Mouse (Mus musculus): ENCODE data around the gene Ctnnd2. TPM values are rescaled to one million over a fixed set of nuclear protein-coding genes. Genes with fewer than 3 reads are reported as not detected.

Ctnnd2 gene
- polyA plus RNA-seq, 1 experiment from 2014 or later: 1.8 TPM

DNA sequence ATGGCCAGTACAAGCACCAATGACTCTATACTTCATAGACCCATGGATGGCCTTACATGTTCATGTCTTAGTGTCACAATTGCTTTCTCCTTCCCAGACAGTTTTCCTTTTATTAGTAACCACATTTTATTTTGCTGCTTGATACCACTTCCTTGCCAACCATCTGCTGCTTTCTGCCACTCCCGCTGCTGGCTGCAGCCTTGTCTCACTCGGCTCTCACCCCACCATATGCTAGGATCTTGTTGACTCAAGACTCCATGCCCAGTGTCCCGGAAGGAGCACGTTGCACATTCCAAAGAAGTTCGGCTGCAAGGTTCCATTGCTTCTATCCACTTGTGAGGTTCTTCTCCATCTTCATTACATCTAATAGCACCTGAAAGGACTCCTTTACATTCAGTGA is 722.7 kb downstream of the Ctnnd2 start:
- Histone ChIP-seq H3K27me3 (no peaks in the 10 kb centered on the region), H3K9ac (no peak overlapping the region), H3K4me2 (no peak overlapping the region), H3K4me1 (no peaks in the 10 kb centered on the region), H3K36me3 (no peaks in the 10 kb centered on the region), H3K9me3 (no peaks in the 10 kb centered on the region), H3K27ac (no peak overlapping the region), H3K4me3 (no peak overlapping the region)
- no peak for ATAC-seq (ENCODE audit: insufficient number of reproducible peaks, low FRiP score, low TSS enrichment, low read depth)
- 79% methylated on average over 5 of the region's 5 CpGs for WGBS

- H3K4me1 ChIP-seq: no peaks in the 10 kb centered on the region
- no peak overlapping the region for H3K27ac ChIP-seq
- ATAC-seq (ENCODE audit: insufficient number of reproducible peaks, low FRiP score, low TSS enrichment, low read depth): no peak
- no peak overlapping the region for H3K4me3 ChIP-seq
- H3K4me2 ChIP-seq: no peak overlapping the region
- H3K27me3 ChIP-seq: no peaks in the 10 kb centered on the region
- H3K9me3 ChIP-seq: no peaks in the 10 kb centered on the region
- no peaks in the 10 kb centered on the region for H3K36me3 ChIP-seq
- no peak overlapping the region for H3K9ac ChIP-seq
- WGBS: 84% methylated on average over 8 of the region's 8 CpGs
Observed at GRCm38 (mm10) chr15:30897342-30897741, 724.9 kb downstream of the Ctnnd2 start.

GRCm38 (mm10) chr15:30908027-30908426 is 735.6 kb downstream of the Ctnnd2 start:
- no peak for ATAC-seq (ENCODE audit: insufficient number of reproducible peaks, low FRiP score, low TSS enrichment, low read depth)
- Histone ChIP-seq H3K36me3 (no peaks in the 10 kb centered on the region), H3K27ac (no peak overlapping the region), H3K9me3 (no peaks in the 10 kb centered on the region), H3K4me3 (no peak overlapping the region), H3K9ac (no peak overlapping the region), H3K27me3 (no peaks in the 10 kb centered on the region), H3K4me2 (no peak overlapping the region), H3K4me1 (no peaks in the 10 kb centered on the region)
- 44% methylated on average over 2 of the region's 2 CpGs for WGBS

- H3K4me3 ChIP-seq: no peak overlapping the region
- H3K4me1 ChIP-seq: no peaks in the 10 kb centered on the region
- H3K9me3 ChIP-seq: no peaks in the 10 kb centered on the region
- ATAC-seq (ENCODE audit: insufficient number of reproducible peaks, low FRiP score, low TSS enrichment, low read depth): no peak
- H3K27ac ChIP-seq: no peak overlapping the region
- H3K4me2 ChIP-seq: no peak overlapping the region
- 72% methylated on average over 5 of the region's 5 CpGs for WGBS
- no peak overlapping the region for H3K9ac ChIP-seq
- no peaks in the 10 kb centered on the region for H3K27me3 ChIP-seq
- H3K36me3 ChIP-seq: no peaks in the 10 kb centered on the region
Observed at GRCm38 (mm10) chr15:30913360-30913759, 741.0 kb downstream of the Ctnnd2 start.

GRCm38 (mm10) chr15:30925838-30926237 is 753.4 kb downstream of the Ctnnd2 start:
- WGBS: 70% methylated on average over 5 of the region's 5 CpGs
- Histone ChIP-seq H3K4me1 (no peaks in the 10 kb centered on the region), H3K36me3 (no peaks in the 10 kb centered on the region), H3K4me2 (no peak overlapping the region), H3K4me3 (no peak overlapping the region), H3K27ac (no peak overlapping the region), H3K9me3 (no peaks in the 10 kb centered on the region), H3K27me3 (no peaks in the 10 kb centered on the region), H3K9ac (no peak overlapping the region)
- no peak for ATAC-seq (ENCODE audit: insufficient number of reproducible peaks, low FRiP score, low TSS enrichment, low read depth)

- Histone ChIP-seq H3K9ac (no peak overlapping the region), H3K27ac (no peak overlapping the region), H3K4me3 (no peak overlapping the region), H3K27me3 (no peaks in the 10 kb centered on the region), H3K4me1 (no peaks in the 10 kb centered on the region), H3K9me3 (no peaks in the 10 kb centered on the region), H3K4me2 (no peak overlapping the region), H3K36me3 (no peaks in the 10 kb centered on the region)
- no peak for ATAC-seq (ENCODE audit: insufficient number of reproducible peaks, low FRiP score, low TSS enrichment, low read depth)
- WGBS: 50% methylated on average over 7 of the region's 7 CpGs
Observed at GRCm38 (mm10) chr15:30927632-30928031, 755.2 kb downstream of the Ctnnd2 start.

DNA sequence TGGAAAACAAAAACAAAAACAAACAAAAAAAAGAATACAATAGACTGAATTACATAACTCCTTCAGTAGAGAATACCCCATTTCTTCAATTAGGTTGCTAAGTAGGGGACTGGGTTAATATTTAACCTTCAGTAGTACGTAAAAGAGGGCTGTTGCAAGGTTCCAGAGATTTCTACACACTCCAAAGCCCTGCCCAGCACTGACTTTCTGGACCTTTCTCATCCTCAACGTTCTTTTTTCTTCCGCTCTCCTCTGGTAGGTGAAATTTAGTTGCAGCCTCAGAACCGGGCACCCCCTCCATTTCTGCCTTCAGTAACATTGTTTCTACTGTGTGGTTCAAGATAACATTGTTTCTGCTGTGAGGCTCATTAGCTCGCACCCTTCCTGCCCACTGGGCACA is 759.5 kb downstream of the Ctnnd2 start:
- no peak overlapping the region for H3K27ac ChIP-seq
- WGBS: 88% methylated on average over 5 of the region's 5 CpGs
- no peaks in the 10 kb centered on the region for H3K36me3 ChIP-seq
- H3K27me3 ChIP-seq: no peaks in the 10 kb centered on the region
- H3K9ac ChIP-seq: no peak overlapping the region
- H3K4me1 ChIP-seq: no peaks in the 10 kb centered on the region
- H3K4me2 ChIP-seq: no peak overlapping the region
- no peak for ATAC-seq (ENCODE audit: insufficient number of reproducible peaks, low FRiP score, low TSS enrichment, low read depth)
- no peak overlapping the region for H3K4me3 ChIP-seq
- H3K9me3 ChIP-seq: no peaks in the 10 kb centered on the region

- H3K9me3 ChIP-seq: no peaks in the 10 kb centered on the region
- H3K4me3 ChIP-seq: no peak overlapping the region
- H3K36me3 ChIP-seq: no peaks in the 10 kb centered on the region
- no peak for ATAC-seq (ENCODE audit: insufficient number of reproducible peaks, low FRiP score, low TSS enrichment, low read depth)
- H3K4me1 ChIP-seq: no peaks in the 10 kb centered on the region
- H3K27me3 ChIP-seq: no peaks in the 10 kb centered on the region
- 56% methylated on average over 1 of the region's 1 CpGs for WGBS
- H3K4me2 ChIP-seq: no peak overlapping the region
- H3K27ac ChIP-seq: no peak overlapping the region
- no peak overlapping the region for H3K9ac ChIP-seq
Observed at GRCm38 (mm10) chr15:30945863-30946262, 773.5 kb downstream of the Ctnnd2 start.

- 79% methylated on average over 4 of the region's 4 CpGs for WGBS
- no peak overlapping the region for H3K4me3 ChIP-seq
- H3K36me3 ChIP-seq: no peaks in the 10 kb centered on the region
- no peak overlapping the region for H3K27ac ChIP-seq
- H3K9ac ChIP-seq: no peak overlapping the region
- no peaks in the 10 kb centered on the region for H3K4me1 ChIP-seq
- no peaks in the 10 kb centered on the region for H3K27me3 ChIP-seq
- no peak for ATAC-seq (ENCODE audit: insufficient number of reproducible peaks, low FRiP score, low TSS enrichment, low read depth)
- no peak overlapping the region for H3K4me2 ChIP-seq
- no peaks in the 10 kb centered on the region for H3K9me3 ChIP-seq
Observed at GRCm38 (mm10) chr15:30958513-30958912, 786.1 kb downstream of the Ctnnd2 start.

DNA sequence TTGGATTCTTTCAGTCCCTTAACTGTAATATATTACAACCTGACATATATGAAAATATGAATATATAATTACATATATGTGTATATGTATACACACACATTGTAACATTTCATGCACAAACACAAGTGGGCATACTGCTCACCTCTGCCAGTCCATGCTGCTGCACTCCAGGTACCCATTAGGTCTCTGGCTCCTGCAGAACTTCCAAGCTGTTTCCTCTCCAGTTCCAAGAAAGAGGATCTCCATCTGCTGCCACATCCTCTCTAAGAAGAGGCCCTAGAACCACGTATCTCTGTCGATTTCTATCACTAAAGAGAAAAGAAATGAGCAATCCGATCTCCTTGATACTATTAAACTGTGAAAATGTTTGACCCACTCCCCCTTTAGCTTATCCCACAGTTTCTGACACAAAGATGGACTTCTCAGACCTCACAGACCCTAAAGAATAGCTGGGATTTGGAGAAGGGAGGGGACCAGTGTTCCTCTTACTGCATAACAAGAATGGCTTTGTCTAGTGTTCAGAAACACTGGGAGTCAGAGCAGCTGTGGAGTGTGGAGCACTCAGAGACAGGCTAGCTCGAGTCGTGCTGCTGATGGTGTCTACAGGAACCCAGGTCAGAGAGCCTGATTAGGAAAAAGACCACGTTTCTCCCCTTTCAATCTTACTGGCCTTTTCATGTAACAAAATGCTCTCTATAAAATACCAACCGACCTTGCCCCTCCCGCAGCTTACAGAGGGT is 790.2 kb downstream of the Ctnnd2 start:
- no peak overlapping the region for H3K27ac ChIP-seq
- no peak overlapping the region for H3K4me3 ChIP-seq
- ATAC-seq (ENCODE audit: insufficient number of reproducible peaks, low FRiP score, low TSS enrichment, low read depth): no peak
- no peaks in the 10 kb centered on the region for H3K36me3 ChIP-seq
- H3K9me3 ChIP-seq: no peaks in the 10 kb centered on the region
- no peaks in the 10 kb centered on the region for H3K27me3 ChIP-seq
- H3K4me1 ChIP-seq: no peaks in the 10 kb centered on the region
- no peak overlapping the region for H3K9ac ChIP-seq
- WGBS: 70% methylated on average over 8 of the region's 8 CpGs
- no peak overlapping the region for H3K4me2 ChIP-seq

DNA sequence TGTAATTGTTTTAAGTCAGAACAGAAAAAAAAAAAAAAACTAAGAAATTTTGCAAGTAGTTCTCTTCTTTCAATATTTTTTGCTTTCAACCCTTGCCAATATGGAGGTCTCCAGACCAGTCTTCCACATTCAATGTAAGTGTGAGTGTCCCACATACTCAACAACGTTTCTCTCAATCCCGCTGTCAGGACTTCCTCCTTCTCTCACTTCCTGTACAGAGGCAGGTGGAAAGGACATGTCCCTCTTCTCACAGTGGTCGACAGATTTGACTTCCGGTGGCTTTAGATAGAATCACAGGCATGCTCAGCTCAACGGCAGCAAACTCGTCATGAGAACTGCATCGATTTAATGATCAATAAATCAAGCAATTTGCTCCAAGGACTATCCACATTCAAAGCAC is 791.7 kb downstream of the Ctnnd2 start:
- WGBS: 42% methylated on average over 7 of the region's 7 CpGs
- Histone ChIP-seq H3K27me3 (no peaks in the 10 kb centered on the region), H3K27ac (no peak overlapping the region), H3K4me3 (no peak overlapping the region), H3K4me2 (no peak overlapping the region), H3K4me1 (no peaks in the 10 kb centered on the region), H3K36me3 (no peaks in the 10 kb centered on the region), H3K9me3 (no peaks in the 10 kb centered on the region), H3K9ac (no peak overlapping the region)
- no peak for ATAC-seq (ENCODE audit: insufficient number of reproducible peaks, low FRiP score, low TSS enrichment, low read depth)

GRCm38 (mm10) chr15:30964865-30965679 is 792.7 kb downstream of the Ctnnd2 start:
- no peaks in the 10 kb centered on the region for H3K36me3 ChIP-seq
- H3K9me3 ChIP-seq: no peaks in the 10 kb centered on the region
- ATAC-seq (ENCODE audit: insufficient number of reproducible peaks, low FRiP score, low TSS enrichment, low read depth): no peak
- 48% methylated on average over 4 of the region's 4 CpGs for WGBS
- H3K4me2 ChIP-seq: no peak overlapping the region
- no peaks in the 10 kb centered on the region for H3K4me1 ChIP-seq
- no peak overlapping the region for H3K27ac ChIP-seq
- H3K27me3 ChIP-seq: no peaks in the 10 kb centered on the region
- no peak overlapping the region for H3K9ac ChIP-seq
- no peak overlapping the region for H3K4me3 ChIP-seq

Measured in limb, embryonic 15.5 days (tissue).